Mouse (Mus musculus): ENCODE measurements around the gene Amhr2.

Amhr2 gene

DNA sequence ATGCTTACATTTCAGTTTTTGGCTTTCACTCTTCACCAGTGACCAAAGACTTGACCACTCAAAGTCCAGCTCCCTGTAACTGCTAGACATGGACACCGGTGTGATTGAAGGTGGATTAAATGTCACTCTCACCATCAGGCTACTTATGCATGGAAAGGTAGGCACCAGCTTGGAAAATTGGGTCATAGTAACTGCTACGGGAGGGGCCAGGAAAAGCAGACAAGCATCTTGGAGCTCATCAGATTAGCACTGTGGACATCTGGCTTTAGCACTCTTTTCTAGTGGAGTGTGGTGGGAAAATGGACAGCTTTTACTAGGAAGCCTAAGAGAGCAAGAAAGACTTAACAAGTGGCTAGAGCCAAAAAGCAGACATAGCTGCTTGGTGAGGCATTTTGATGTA lies 28.1 kb downstream of the Amhr2 start:
- DNase-seq, result peak in 1 of 2 experiments; percentile 35

- no peak for DNase-seq
Observed at GRCm38 (mm10) chr15:102474520-102474919, 29.4 kb downstream of the Amhr2 start.

GRCm38 (mm10) chr15:102483136-102483535 lies 38.0 kb downstream of the Amhr2 start:
- DNase-seq, result no peak

DNA sequence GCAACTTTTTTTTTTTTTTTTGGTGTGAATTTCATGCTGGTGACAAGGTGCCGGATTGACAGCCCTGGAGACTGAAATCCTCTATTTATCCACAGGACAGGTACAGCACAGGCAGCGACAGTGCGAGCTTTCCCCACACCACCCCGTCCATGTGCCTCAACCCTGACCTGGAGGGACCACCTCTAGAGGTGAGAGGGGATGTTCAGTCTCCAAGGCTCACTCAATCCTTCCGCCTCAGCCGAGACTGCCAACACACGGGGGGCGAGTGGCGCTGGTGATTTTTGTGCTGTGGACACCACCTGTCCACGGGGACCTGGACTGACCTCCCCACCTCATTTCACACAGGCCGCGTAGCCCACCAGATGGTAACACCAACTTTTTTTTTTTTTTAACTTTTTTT lies 40.7 kb downstream of the Amhr2 start:
- no peak for DNase-seq

DNA sequence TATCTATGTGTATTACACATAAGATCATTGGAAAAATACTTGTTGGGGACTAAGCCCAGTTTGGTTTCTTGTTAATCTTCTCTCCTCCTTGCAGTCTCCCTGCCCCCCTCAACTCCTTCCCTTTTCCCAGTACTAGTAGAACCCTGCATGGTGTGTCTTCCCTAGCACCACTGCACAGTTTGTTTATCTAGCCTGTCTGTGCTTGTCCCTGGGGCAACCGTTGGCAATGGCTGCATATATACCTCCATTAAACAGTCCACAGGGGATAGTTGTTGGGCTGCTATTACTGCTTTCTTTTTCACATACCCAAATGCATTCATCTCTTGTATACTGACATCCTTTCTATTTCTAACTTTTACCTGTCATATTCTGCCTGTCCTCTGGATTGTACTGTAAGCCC lies 42.5 kb downstream of the Amhr2 start:
- DNase-seq, result no peak

- no peak for DNase-seq
Observed at GRCm38 (mm10) chr15:102498322-102498721, 53.2 kb downstream of the Amhr2 start.

DNA sequence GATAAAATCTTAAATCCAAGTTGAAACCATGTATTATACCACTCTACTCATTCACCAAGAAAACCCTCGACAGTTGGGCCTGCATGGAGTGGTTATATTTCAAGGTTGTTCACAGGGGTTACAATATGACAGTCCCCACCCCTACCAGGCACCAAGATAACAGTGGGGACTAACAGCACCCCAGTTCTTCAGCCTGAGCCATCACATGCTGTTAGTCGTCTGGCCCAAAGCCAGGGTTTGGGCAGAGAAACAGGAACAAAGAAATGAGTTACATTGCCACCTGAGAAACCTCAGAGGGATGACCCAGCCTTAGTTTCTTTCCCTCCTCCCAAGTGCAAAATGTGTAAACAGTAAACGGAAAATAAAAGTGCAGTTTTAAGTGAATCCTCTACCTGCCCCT lies 54.2 kb downstream of the Amhr2 start:
- DNase-seq, result no peak

DNA sequence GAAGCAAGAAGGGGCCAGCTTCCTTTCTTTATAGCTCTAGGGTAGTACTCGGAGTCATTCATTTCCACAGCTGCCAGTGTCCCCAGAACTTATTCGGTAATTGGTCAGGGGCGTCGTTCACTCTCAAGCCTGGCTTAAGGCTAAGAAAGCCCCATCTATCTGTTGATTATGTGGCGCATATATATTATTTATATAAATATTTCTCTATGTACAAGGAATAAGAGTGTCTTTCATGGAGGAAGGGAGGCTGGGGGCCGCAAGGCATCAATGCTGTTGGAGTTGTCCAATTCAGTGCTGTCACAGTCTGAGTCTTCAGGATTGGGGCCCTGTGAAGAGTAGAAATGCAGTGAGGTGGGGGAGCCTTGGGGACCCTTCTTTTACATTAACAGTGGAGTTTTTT lies 54.7 kb downstream of the Amhr2 start:
- DNase-seq, result no peak

DNA sequence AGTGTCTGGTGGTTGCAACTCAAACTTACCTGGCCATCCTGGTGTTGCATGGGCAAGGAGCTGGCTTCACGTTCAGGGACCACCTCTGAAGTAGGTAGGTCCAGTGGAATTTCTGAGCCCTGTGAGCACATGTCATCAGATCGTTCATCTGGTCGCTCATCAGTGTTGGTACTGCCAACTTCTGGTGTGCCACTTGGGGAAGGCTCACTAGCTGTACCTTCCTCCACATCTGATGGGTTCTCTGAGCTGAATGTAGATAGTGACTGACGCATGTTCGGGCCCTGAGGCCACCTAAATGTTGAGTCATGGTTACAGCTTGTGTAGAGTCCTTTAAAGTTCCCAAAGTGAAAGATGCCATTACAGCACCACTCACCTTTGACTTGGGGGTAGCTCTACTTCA lies 55.3 kb downstream of the Amhr2 start:
- DNase-seq, result no peak

DNA sequence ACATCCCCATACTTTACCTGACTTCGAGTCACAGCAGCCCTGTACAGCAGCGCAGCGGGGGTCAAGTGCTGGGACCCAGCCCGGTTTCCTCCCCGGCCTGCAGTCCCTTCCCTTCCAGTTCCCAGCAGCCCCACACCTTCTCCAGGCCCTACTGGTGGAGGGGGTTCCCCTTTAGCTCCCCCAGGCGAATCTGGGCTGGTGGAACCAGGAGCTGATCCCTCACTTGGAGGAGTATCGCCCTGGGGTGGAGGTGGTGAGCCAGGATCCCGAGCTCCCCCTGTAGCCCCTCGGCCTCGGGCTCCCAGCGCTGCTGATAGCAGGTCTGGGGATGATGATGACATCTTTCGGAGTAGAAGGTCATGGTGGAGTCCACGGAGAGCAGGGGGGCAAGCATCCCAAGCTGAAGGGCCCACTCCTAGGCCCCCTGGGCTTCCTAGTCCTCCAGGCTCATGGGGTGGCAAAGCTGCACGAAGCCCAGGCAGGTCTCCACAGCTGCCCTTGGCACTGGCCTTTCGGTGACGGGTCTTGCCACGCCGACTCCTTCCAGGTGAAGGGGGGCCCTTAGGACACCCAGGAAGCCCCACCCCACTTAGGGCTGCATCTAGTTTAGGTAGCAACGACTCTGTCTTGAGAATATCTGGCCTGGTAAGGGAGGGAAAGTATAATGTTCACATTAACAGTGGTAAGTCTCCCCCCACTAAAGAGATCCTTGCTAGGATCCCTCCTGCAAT lies 56.1 kb downstream of the Amhr2 start:
- no peak for DNase-seq

GRCm38 (mm10) chr15:102502254-102502840 lies 57.2 kb downstream of the Amhr2 start:
- no peak for DNase-seq

- DNase-seq, result no peak
Observed at GRCm38 (mm10) chr15:102503447-102503846, 58.3 kb downstream of the Amhr2 start, which contains the start of gene Gm10337. TSS of gene Gm10337 (plus strand) at chr15:102503722.
